Mouse (Mus musculus) Muller cell, postnatal 12 days (primary cell): ENCODE data around the gene Tgfb3.

ENCODE experiments used
- DNase-seq: peaks from one replicate; pipeline ENCODE4 v3.0.0-alpha.2; 2015; ENCODE audit errors: inconsistent ontology term

The Tgfb3 gene

DNA sequence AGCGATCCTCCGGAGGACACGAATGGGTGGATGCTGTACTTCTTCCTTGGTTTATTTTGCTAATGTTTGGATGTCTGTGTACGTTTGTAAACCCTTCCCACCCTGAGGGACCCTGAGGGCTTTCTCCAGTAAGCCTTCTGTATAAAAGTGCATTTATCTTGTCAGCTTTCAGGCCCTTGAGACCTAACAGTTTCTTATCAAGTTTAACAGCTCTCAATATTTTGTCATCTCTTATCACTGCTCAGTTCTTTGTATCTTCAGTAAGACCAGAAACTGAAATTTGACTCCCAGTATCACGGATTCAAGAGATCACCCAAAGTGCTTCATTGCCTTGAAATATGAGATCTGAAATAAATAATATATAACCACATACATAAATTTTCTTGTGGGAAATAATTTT, 47.9 kb downstream of the Tgfb3 start:
- DNase-seq, result no peak

DNA sequence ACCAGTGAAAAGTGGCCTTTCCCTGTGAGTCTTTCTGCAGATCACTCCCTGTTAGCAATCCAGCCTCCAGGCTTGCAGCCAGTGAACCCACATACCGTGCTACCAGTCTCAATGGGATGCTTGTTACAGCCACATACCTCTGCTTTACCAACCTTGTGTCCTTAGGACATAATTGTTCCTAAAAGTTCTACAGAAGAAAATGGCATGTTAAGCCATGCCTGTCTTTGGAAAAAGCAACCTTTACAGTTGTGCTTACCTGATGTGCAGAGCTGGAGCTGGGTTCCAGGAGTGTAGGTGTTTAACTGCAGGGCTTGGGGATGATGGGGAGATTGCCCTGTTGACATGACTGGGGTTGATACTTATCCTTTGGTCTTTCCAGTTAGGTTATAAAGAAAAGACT, 51.1 kb downstream of the Tgfb3 start:
- no peak for DNase-seq

GRCm38 (mm10) chr12:86027000-86027399, 51.8 kb downstream of the Tgfb3 start:
- peak; percentile 32 for DNase-seq

- no peak for DNase-seq
Observed at GRCm38 (mm10) chr12:86025480-86025879, 53.4 kb downstream of the Tgfb3 start.

GRCm38 (mm10) chr12:86024426-86024825, 54.4 kb downstream of the Tgfb3 start:
- DNase-seq, result no peak

DNA sequence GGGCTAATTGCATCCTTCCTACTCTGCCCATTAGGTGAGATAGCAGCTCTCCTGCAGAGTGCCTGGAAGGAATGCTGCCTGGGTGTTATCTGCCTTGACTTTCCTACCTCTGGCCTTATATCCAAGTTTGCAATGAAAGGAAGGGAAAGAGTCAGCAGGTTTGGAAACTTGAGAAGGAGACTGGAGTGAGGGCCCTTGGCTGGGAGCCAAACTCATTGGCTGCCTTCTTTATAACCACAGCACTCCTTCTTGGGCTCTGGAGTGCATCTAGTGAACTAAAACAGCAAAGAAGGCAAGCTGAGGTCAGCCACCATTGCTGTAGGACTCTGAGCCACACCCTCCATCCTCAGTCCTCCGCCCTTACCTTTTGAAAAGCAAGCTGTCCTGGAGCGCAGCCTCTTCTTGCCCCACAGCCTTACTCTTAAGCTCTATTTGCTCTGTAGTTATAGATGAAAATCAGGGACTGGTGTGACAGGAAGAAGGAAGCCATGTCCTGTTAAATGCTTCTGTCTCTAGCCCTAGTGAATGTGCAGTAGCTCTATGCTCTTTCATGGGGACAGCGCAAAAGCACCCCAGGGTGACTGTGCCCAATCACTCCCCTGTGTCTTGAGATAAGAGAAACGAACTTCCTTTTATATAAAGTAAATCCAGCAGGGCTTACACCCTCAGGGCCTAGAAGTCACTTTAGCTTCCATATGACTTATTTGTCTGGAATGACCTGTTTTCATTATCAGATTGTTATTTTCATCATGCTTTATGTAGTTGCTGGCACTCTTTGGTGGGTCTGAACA, 55.6 kb downstream of the Tgfb3 start:
- no peak for DNase-seq

GRCm38 (mm10) chr12:86022282-86022984, 56.4 kb downstream of the Tgfb3 start:
- DNase-seq, result no peak

- DNase-seq, result no peak
Observed at GRCm38 (mm10) chr12:86021583-86021982, 57.3 kb downstream of the Tgfb3 start.

GRCm38 (mm10) chr12:86017360-86017759, 61.5 kb downstream of the Tgfb3 start:
- no peak for DNase-seq

DNA sequence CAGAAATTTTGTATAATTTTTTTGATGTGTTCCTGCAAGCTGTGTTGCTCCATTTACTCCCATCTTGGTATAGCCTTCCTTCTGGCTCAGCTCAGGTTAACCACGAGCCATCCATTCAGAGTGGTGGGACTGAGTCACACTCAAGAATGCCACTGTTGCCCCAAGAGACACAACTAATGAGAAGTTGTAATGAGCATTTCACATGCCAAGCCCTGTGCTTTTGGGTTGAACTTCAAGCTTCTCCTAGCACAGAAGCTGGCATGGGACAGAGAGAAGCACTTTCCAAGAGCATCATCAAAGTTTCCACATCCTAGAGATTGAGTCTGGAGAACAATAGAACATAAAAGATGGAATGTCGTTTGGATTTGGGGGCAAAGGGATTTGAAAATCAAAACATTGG, 63.7 kb downstream of the Tgfb3 start:
- peak; percentile 94 for DNase-seq

DNA sequence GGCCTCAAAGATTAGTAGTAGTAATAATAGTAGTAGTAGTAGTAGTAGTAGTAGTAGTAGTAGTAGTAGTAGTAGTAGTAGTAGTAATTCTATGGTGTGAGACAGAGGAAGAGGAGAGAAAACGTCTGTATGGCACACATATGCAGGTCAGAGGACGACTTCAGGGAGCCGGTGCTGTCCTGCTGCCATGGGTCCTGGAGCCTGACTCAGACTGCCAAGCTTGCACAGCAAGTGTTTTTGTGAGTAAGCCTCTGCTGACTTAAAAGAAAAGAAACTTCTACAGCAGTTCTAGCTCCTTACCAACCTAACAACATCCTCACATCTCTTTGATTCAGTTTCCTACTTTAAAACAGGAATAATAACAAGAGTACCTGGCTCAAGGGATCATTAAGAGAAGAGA, 64.2 kb downstream of the Tgfb3 start:
- DNase-seq, result peak; percentile 64

DNA sequence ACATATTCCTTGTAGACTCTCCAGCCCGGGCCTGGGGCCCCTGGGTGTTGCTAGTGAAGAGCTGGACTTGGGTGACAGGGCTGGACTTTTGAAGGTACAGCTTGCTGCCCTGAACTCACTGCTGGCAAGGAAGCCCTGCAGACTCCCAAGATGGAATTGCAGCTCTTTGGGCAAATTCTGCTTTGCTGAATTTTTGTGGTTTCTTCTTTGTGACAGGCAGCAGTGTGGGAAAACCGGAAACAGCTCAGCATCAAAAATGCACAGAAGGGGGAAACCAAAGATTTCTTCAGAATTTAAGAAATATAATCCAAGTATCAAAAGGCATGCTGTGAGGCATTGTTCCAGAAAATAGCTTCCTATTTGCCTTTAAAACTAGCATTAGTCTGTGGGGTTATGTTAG, 64.7 kb downstream of the Tgfb3 start:
- DNase-seq, result peak; percentile 80

GRCm38 (mm10) chr12:86012195-86012594, 66.6 kb downstream of the Tgfb3 start:
- DNase-seq, result peak; percentile 52

GRCm38 (mm10) chr12:86010656-86011055, 68.2 kb downstream of the Tgfb3 start:
- no peak for DNase-seq

DNA sequence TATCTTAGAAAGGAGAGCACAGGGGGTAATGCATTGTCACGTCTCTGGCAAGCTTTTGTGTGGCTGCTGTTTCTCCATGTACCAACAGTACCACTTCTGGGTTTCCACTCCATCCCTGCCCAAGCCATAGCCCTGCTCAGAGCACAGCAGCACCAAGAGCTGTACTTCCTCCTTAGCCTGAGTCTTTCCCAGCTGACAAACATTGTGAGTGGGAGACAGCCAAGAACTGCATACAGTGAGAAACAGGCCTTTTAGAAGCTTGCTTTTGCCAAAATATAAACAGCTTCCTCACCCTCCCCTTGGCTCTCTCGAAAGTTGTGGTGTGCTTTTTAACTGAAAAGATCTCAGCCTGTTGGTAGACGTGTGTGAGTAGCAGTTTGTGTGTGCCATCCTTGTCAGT, 71.5 kb downstream of the Tgfb3 start:
- no peak for DNase-seq
